Mouse (Mus musculus) forebrain, embryonic 16.5 days (tissue): Measurements from ENCODE around the gene Olfr934. TPM values are rescaled to one million over a fixed set of nuclear protein-coding genes. Genes with fewer than 3 reads are reported as not detected.

Experiments
- ATAC-seq: fragments of 200-750 bp; cut with Nextera tagmentation; 2 replicates; pipeline ENCODE4 v1.8.0; 2017; ENCODE audit warnings: mild to moderate bottlenecking, moderate library complexity
- H3K27ac ChIP-seq: fragments of 300-500 bp; sonication (generic); 2 replicates; pipeline ENCODE4 v1.5.1; 2014; ENCODE audit warnings: low read length, control low read depth
- H3K27me3 ChIP-seq: fragments of 300-500 bp; sonication (generic); replicated peaks from 2 replicates; pipeline ENCODE4 v1.6.1; 2014; ENCODE audit warnings: low read length; ENCODE audit not compliant: control insufficient read depth, insufficient read depth
- H3K36me3 ChIP-seq: fragments of 300-500 bp; sonication (generic); 2 replicates; pipeline ENCODE4 v1.6.1; 2014; ENCODE audit not compliant: control insufficient read depth, insufficient read depth
- H3K4me1 ChIP-seq: fragments of 300-500 bp; sonication (generic); replicated peaks from 2 replicates; pipeline ENCODE4 v1.6.1; 2014; ENCODE audit warnings: low read length; ENCODE audit not compliant: control insufficient read depth, insufficient read depth
- H3K4me2 ChIP-seq: fragments of 300-500 bp; sonication (generic); 2 replicates; pipeline ENCODE4 v1.6.1; 2014; ENCODE audit warnings: mild to moderate bottlenecking, low read length, control low read depth
- H3K4me3 ChIP-seq: fragments of 300-500 bp; sonication (generic); replicated peaks from 2 replicates; pipeline ENCODE4 v1.5.1; 2014; ENCODE audit warnings: mild to moderate bottlenecking, low read length, control low read depth
- H3K9ac ChIP-seq: fragments of 300-500 bp; sonication (generic); replicated peaks from 2 replicates; pipeline ENCODE4 v1.6.1; 2014; ENCODE audit warnings: low read depth, low read length, control low read depth
- H3K9me3 ChIP-seq: fragments of 300-500 bp; sonication (generic); 2 replicates; pipeline ENCODE4 v1.6.1; 2016; ENCODE audit warnings: low read length; ENCODE audit not compliant: control insufficient read depth
- WGBS: fragments of 180-500 bp; shearing (Covaris S2); extraction: QIAGEN DNeasy Blood & Tissue Kit; methylation state at CpG from one replicate; pipeline ENCODE4 v1.1.7; 2014; 5-methylcytosine and 5-hydroxymethylcytosine counted together
- polyA plus RNA-seq: library from polyadenylated mRNA; unstranded; fragments of >200 nt; fragmentation: Nextera tagmentation; extraction: Ambion mirVana; gene quantifications from 2 replicates; pipeline ENCODE4 v1.2.1, GENCODE M21; 2015

Olfr934 gene
- not detected in 2 replicates for polyA plus RNA-seq

DNA sequence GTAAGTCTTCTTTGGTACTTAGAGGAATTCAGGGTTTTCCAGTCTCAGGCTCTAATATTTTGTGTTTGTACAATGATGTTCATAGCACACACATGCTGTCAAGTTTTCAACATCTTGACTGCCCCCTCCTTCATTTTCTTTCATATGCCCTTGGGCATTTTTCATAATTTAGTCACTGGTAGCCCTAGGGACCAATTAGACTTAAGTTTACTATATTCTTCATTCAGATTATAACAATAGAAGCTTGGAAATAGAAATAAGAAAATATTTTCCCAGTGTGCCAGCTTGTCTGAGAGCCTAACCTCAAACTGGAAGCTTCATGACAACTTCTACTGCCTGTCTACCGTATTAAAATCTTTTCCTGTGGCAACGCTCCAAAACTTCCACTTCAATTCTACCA is at the start of gene Olfr934:
Gene Olfr934, minus strand, starts transcription at position 101 of the 400 bp plus-strand sequence.
- H3K9ac ChIP-seq: no peak within 1 kb of the TSS
- no peaks in the 10 kb centered on the region for H3K36me3 ChIP-seq
- no peak for ATAC-seq
- H3K27ac ChIP-seq: no peak within 1 kb of the TSS
- 91% methylated on average over 2 of the region's 2 CpGs for WGBS
- H3K4me3 ChIP-seq: no peak within 1 kb of the TSS
- no peaks in the 10 kb centered on the region for H3K9me3 ChIP-seq
- no peaks in the 10 kb centered on the region for H3K4me1 ChIP-seq
- H3K27me3 ChIP-seq: no peaks in the 10 kb centered on the region
- no peak within 1 kb of the TSS for H3K4me2 ChIP-seq

DNA sequence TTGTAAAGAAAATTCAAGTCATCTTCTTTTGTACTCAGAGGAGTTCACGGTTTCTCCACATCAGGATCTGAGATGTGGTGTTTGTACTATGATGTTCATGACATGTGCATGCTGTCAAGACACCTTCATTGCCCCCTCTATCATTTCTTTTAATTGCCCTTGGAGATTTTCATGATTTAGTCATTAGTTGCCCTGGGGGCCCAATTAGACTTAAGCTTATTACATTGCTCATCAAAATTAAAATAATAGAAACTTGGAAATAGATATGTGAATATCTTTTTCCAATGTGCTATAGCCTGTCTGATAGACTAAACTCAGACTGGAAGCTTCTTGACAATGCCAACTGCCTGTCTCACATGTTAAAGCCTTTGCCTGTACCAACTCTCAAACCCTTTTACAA is 35.2 kb upstream of the Olfr934 start, which contains the start of gene Olfr146:
Gene Olfr146, minus strand, starts transcription at position 101 of the 400 bp plus-strand sequence.
- 80% methylated on average over 1 of the region's 1 CpGs for WGBS
- Histone ChIP-seq H3K36me3 (no peaks in the 10 kb centered on the region), H3K9me3 (no peaks in the 10 kb centered on the region), H3K4me3 (no peak within 1 kb of the TSS), H3K4me2 (no peak within 1 kb of the TSS), H3K9ac (no peak within 1 kb of the TSS), H3K27me3 (no peaks in the 10 kb centered on the region), H3K4me1 (no peaks in the 10 kb centered on the region), H3K27ac (no peak within 1 kb of the TSS)
- no peak for ATAC-seq

DNA sequence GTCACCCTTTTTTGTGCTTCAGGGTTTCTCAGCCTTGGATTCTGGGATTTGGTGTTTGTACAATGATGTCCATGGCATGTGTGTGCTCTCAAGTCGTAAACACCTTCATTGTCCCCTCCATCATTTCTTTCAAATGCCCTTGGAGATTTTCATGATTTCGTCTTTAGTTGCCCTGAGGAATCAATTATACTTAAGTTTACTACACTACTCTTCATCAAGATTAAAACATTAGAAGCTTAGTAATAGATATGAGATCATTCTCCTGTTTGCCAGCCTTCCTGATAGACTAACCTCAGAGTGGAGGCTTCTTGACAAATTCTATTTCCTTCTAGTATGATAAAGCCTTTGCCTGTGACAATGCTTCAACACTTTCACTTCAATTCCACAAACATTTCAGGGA is 11.5 kb upstream of the Olfr934 start, which contains the start of gene Olfr935:
Gene Olfr935, minus strand, starts transcription at position 101 of the 400 bp plus-strand sequence.
- no peak within 1 kb of the TSS for H3K4me3 ChIP-seq
- no peak within 1 kb of the TSS for H3K4me2 ChIP-seq
- no peak within 1 kb of the TSS for H3K9ac ChIP-seq
- no peak within 1 kb of the TSS for H3K27ac ChIP-seq
- WGBS: 78% methylated on average over 2 of the region's 2 CpGs
- H3K36me3 ChIP-seq: no peaks in the 10 kb centered on the region
- no peak for ATAC-seq
- no peaks in the 10 kb centered on the region for H3K9me3 ChIP-seq
- H3K27me3 ChIP-seq: no peaks in the 10 kb centered on the region
- H3K4me1 ChIP-seq: no peaks in the 10 kb centered on the region

DNA sequence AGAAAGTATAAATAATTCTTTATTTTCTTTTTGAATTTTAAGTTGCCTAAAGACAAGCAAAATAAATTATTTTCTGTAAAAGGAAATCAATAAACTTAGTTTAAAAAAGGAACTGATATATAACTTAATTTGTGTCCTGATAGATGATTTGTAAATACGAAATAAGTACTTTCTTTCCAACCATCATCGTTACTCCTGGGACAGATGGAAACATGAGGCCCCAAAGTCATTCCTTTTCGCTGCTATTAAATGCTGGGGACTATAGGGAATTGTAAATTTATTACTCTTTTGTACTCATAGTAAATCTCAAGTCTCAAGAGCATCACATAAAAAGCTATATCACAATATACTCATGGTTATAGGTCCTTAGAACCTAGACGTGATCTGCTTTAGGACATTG is 16.1 kb downstream of the Olfr934 start, which contains the start of gene Olfr933:
Gene Olfr933, plus strand, starts transcription at position 301 of the 400 bp plus-strand sequence.
- 85% methylated on average over 4 of the region's 4 CpGs for WGBS
- Histone ChIP-seq H3K9ac (no peak within 1 kb of the TSS), H3K36me3 (no peaks in the 10 kb centered on the region)

DNA sequence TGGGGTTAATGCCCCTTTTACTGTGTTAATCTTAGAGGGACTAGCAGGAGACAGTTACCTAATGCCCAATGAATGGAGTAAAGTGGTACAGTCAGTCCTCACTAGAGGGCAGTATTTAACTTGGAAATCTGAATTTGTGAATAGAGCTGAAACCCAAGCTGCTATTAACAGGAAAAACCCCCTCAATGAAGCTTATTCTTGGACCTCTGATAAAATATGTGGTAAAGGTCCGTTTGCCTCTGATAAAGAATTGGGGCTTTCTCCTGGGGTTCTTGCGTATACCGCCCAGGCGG is 34.0 kb downstream of the Olfr934 start:
- Histone ChIP-seq H3K9me3 (no peaks in the 10 kb centered on the region), H3K27ac (no peak overlapping the region), H3K4me1 (no peaks in the 10 kb centered on the region), H3K9ac (no peak overlapping the region), H3K4me2 (no peak overlapping the region), H3K36me3 (no peaks in the 10 kb centered on the region), H3K4me3 (no peak overlapping the region), H3K27me3 (no peaks in the 10 kb centered on the region)
- WGBS: 77% methylated on average over 4 of the region's 4 CpGs
- 0 out of 2 replicates have a peak, but pooled peaks have one; percentile 43 for ATAC-seq

More for the DNA sequence above, 16.1 kb downstream of the Olfr934 start, which contains the start of gene Olfr933:
- H3K27me3 ChIP-seq: no peaks in the 10 kb centered on the region
- no peak within 1 kb of the TSS for H3K4me2 ChIP-seq
- no peaks in the 10 kb centered on the region for H3K4me1 ChIP-seq
- no peak within 1 kb of the TSS for H3K4me3 ChIP-seq
- ATAC-seq: no peak
- H3K9me3 ChIP-seq: no peaks in the 10 kb centered on the region
- no peak within 1 kb of the TSS for H3K27ac ChIP-seq

DNA sequence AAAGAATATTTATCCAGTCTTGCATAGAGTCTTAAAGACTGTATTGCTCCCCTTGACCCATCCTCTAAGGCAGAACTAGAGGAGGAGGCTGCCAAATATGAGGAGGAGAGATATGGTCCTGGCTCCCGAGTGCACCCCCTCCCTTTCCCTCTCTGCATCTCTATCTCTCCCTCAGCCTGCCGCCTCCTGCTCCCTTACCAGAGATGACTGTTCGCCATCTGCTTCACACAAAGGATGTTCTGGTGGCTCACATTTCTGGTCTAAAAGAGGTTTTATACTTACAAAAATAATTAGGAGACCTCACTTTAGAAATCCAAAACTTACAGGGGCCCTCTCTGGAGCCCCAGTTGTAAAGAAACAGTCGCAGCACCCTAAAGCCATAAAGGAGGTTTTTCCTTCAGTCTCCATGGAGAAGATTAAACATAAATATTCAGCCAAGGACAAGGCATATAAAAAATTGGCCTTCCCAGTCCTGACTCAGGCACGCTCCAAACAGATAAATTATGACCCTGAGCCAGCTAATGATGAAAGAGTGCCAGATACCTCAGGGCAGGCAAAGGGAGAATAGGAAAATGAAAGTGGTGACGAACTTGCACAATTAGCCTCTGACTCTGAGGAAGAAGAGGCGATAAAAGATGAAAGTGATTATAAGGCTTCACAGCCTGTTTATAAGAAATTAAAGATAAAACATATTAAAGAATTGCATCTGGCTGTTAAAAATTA is 34.6 kb downstream of the Olfr934 start:
- H3K4me2 ChIP-seq: no peak overlapping the region
- H3K9me3 ChIP-seq: no peaks in the 10 kb centered on the region
- no peak overlapping the region for H3K9ac ChIP-seq
- ATAC-seq: no peak
- H3K27me3 ChIP-seq: no peaks in the 10 kb centered on the region
- no peak overlapping the region for H3K27ac ChIP-seq
- H3K4me1 ChIP-seq: no peaks in the 10 kb centered on the region
- 76% methylated on average over 7 of the region's 7 CpGs for WGBS
- no peaks in the 10 kb centered on the region for H3K36me3 ChIP-seq
- H3K4me3 ChIP-seq: no peak overlapping the region

Other genes starting within 250 kb of the Olfr934 start
- not detected in 2 replicates for gene Olfr920, start 236.0 kb downstream of the Olfr934 start, polyA plus RNA-seq
- not detected in 2 replicates for gene Olfr921, start 215.2 kb downstream of the Olfr934 start, polyA plus RNA-seq
- not detected in 2 replicates for gene Olfr922, start 173.7 kb downstream of the Olfr934 start, polyA plus RNA-seq
- not detected in 2 replicates for gene Olfr923, start 161.8 kb downstream of the Olfr934 start, polyA plus RNA-seq
- not detected in 2 replicates for gene Olfr924, start 143.9 kb downstream of the Olfr934 start, polyA plus RNA-seq
- not detected in 2 replicates for gene Olfr26, start 133.3 kb downstream of the Olfr934 start, polyA plus RNA-seq
- not detected in 2 replicates for gene Olfr926, start 111.2 kb downstream of the Olfr934 start, polyA plus RNA-seq
- not detected in 2 replicates for gene Olfr930, start 58.5 kb downstream of the Olfr934 start, polyA plus RNA-seq
- not detected in 2 replicates for gene Olfr933, start 16.0 kb downstream of the Olfr934 start, polyA plus RNA-seq
- not detected in 2 replicates for gene Olfr935, start 11.4 kb upstream of the Olfr934 start, polyA plus RNA-seq
- not detected in 2 replicates for gene Olfr146, start 35.1 kb upstream of the Olfr934 start, polyA plus RNA-seq
- gene Olfr937, start 76.6 kb upstream of the Olfr934 start, polyA plus RNA-seq: not detected in 2 replicates
- not detected in 2 replicates for gene Olfr938, start 90.6 kb upstream of the Olfr934 start, polyA plus RNA-seq
- gene Olfr27, start 139.8 kb upstream of the Olfr934 start, polyA plus RNA-seq: not detected in 2 replicates
- not detected in 2 replicates for gene Olfr943, start 178.0 kb upstream of the Olfr934 start, polyA plus RNA-seq
- gene Olfr944, start 213.6 kb upstream of the Olfr934 start, polyA plus RNA-seq: not detected in 2 replicates